In the genomic region with DNA sequence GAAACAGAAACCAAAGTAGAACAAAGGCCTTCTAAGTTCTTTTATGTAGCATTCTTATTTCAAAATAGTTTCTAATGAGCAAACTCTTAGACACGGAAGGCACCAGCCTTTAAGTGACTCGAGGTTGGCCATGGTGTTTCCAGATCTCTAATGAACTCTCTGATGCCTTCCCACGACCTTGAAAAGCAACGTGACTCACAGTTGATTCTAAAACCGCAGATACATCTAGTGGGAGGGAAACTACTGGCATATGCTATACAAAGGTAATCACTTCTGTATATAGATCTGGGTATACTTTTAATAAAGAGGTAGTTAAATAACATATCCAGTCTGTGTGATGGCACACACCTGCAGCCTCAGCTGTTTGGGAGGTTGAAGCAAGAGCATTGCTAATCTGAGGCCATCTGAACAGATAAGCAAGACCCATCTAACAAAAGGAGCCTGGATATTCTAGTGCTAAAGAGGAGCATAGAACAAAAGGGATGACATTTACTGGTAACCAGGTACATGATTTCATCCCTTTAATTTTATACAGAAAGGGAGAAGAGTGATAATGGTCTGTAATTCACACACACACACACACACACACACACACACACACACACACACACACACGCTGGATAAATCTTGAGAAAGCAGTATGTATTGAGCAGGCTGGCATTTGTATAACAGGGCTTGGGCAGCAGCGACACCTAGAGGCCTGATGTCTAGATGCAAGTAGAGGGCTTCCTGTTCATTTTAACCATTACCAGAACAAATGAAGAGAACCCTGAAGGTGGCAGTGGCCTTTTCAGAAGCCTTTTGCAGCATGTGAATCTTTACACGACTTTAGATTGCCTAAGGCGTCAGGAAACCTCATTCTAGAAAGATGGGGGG, we compare ENCODE assay signal across 7 mouse cellular contexts.
DNase-seq lines count a peak whose midpoint lies in the region; ATAC-seq lines count a peak whose summit lies in the region.

No protein-coding gene starts in this region.

- peak overlapping the region; percentile 12; the same call in 1 of the 2 replicates for H3K27ac ChIP-seq in midbrain, embryonic 12.5 days (replicated peaks)

- H3K36me3 ChIP-seq in midbrain, embryonic 12.5 days, result no peaks in the 10 kb centered on the region

- DNase-seq in ZHBTc4 (ENCODE audit: low read depth, low spot score), result peak; percentile 82
- DNase-seq in cerebellum, postnatal 10 days, result peak; percentile 93 to 94
- peak; percentile 80 to 81 for DNase-seq in frontal cortex, postnatal 25 days (ENCODE audit: low spot score in 2 of 2)
- peak; percentile 67 to 73 for DNase-seq in left cerebral cortex, adult 8-10 months (ENCODE audit: low spot score in 2 of 2)
- DNase-seq in spleen, adult 12 weeks (ENCODE audit: low spot score), result peak; percentile 18

- H3K4me3 ChIP-seq in midbrain, embryonic 12.5 days, result no peak overlapping the region

- 45% methylated on average over 9 of the region's 9 CpGs for WGBS in midbrain, embryonic 12.5 days

- no peaks in the 10 kb centered on the region for H3K9me3 ChIP-seq in midbrain, embryonic 12.5 days

- ATAC-seq in inflammation-experienced regulatory T-cells, adult 6 months, result peak; percentile 95
- ATAC-seq in midbrain, embryonic 12.5 days (ENCODE audit: low FRiP score, low read depth), result peak; percentile 67

- H3K4me2 ChIP-seq in midbrain, embryonic 12.5 days (replicated peaks), result no peak overlapping the region

- H3K27me3 ChIP-seq in midbrain, embryonic 12.5 days, result 0 out of 2 replicates have a peak, but pooled peaks cover 3% of the 10 kb centered on the region

- H3K4me1 ChIP-seq in midbrain, embryonic 12.5 days, result peaks cover 16% of the 10 kb centered on the region; the same call in 1 of the 2 replicates

- H3K9ac ChIP-seq in midbrain, embryonic 12.5 days (replicated peaks), result no peak overlapping the region

Comparison
In these comparisons a context has a peak if more than half of its experiments do, and no peak if none do; other contexts are left out.
1. DNase-seq: peak in every context shown above with its lines; median percentile 94 in cerebellum, postnatal 10 days; 82 in ZHBTc4; 80 in frontal cortex, postnatal 25 days; 70 in left cerebral cortex, adult 8-10 months; 18 in spleen, adult 12 weeks.